Mouse (Mus musculus): ENCODE measurements around the gene Cxadr. TPM values are rescaled to one million over a fixed set of nuclear protein-coding genes. Genes with fewer than 3 reads are reported as not detected.

Gene Cxadr
- total and polyA plus RNA-seq, 2 experiments from 2014 or later = 23.3 to 37.1 TPM

DNA sequence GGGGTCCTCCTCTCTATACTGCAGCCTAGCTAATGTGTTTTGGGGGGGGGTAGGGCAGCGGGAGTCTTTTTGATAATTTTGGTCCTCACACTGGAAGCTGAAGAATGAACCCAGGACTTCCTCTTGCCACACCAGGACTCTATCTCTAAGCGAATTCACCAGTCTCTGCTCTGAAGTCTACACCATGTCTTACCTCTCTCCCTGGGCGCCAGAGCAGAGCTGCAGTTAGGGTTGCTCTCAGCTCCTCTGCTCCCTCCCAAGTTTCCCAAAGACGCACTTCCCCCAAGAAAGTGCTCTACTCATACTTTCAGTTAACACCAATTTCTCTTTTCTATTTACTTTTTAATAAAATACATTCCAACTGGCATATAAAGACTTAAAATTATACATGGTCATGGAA is 23.7 kb upstream of the Cxadr start:
- DNase-seq (ENCODE audit: low spot score) (no peak), ATAC-seq (ENCODE audit: insufficient read depth, low read depth) (no peak)
- no peak overlapping the region for H3K9ac ChIP-seq (replicated peaks; ENCODE audit: low read depth, low read length)
- no peak overlapping the region for H3K4me2 ChIP-seq (ENCODE audit: low read depth, low read length)
- H3K36me3 ChIP-seq (replicated peaks; ENCODE audit: control insufficient read depth, insufficient read depth, low read length) = no peaks in the 10 kb centered on the region
- WGBS = 57% methylated on average over 4 of the region's 4 CpGs
- H3K4me3 ChIP-seq (ENCODE audit: low read depth, low read length) = no peak overlapping the region
- 0 out of 2 replicates have a peak, but pooled peaks cover 7% of the 10 kb centered on the region for H3K4me1 ChIP-seq (ENCODE audit: control insufficient read depth, insufficient read depth)
- TF ChIP-seq EP300 (IDR thresholded peaks at IDR 0.05; ENCODE audit: low read depth) = no peak
- TF ChIP-seq CTCF (IDR thresholded peaks at IDR 0.05; ENCODE audit: low read depth) = no peak
- H3K9me3 ChIP-seq (replicated peaks; ENCODE audit: control insufficient read depth, low read length) = no peaks in the 10 kb centered on the region
- H3K27me3 ChIP-seq (ENCODE audit: control insufficient read depth, insufficient read depth, low read length) = no peaks in the 10 kb centered on the region
- H3K27ac ChIP-seq (ENCODE audit: low read depth) = no peak overlapping the region

DNA sequence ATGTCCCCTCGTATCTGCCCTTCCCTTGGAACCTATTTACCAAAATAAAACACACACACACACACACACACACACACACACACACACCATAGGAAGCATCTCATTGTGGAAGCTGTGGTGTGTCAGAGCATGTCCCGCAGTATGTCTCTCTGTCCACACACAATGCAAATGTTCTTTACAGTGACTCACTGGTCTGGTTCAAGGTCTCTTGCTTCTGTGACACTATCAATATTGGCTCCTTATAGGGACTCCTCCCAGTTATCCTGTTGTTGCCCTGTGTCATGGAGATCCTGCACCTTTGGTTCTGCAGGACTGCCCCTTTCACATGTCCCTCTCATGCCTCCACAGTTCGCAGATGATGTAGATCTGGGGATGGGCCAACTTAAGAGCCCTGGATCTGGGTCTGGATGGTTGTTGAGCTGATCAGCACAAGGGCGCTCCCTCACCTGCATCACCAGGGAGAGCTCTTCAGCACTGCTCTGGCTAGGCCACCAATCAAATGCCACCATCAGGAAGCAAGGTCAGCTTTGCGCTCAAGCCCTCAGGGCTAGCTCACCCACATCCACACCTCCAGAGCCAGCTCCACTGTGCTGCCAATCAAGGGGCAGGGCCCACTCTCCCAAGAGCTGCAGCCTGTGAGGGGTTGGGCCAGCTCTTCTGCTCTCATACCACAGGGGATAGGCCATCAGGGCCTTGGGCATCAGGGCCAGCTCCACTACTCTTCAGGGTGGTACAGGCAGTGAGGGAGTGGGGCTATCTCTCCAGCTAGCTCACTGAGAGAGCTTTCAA is 21.0 kb upstream of the Cxadr start:
- TF ChIP-seq EP300 (IDR thresholded peaks at IDR 0.05; ENCODE audit: low read depth) (no peak), CTCF (IDR thresholded peaks at IDR 0.05; ENCODE audit: low read depth) (no peak)
- Histone ChIP-seq H3K9me3 (replicated peaks; ENCODE audit: control insufficient read depth, low read length) (no peaks in the 10 kb centered on the region), H3K4me3 (ENCODE audit: low read depth, low read length) (no peak overlapping the region), H3K27me3 (ENCODE audit: control insufficient read depth, insufficient read depth, low read length) (no peaks in the 10 kb centered on the region), H3K27ac (ENCODE audit: low read depth) (no peak overlapping the region), H3K4me1 (ENCODE audit: control insufficient read depth, insufficient read depth) (0 out of 2 replicates have a peak, but pooled peaks cover 6% of the 10 kb centered on the region), H3K9ac (replicated peaks; ENCODE audit: low read depth, low read length) (no peak overlapping the region), H3K36me3 (replicated peaks; ENCODE audit: control insufficient read depth, insufficient read depth, low read length) (no peaks in the 10 kb centered on the region), H3K4me2 (ENCODE audit: low read depth, low read length) (no peak overlapping the region)
- 80% methylated on average over 5 of the region's 5 CpGs for WGBS
- DNase-seq (ENCODE audit: low spot score) (no peak), ATAC-seq (ENCODE audit: insufficient read depth, low read depth) (no peak)

DNA sequence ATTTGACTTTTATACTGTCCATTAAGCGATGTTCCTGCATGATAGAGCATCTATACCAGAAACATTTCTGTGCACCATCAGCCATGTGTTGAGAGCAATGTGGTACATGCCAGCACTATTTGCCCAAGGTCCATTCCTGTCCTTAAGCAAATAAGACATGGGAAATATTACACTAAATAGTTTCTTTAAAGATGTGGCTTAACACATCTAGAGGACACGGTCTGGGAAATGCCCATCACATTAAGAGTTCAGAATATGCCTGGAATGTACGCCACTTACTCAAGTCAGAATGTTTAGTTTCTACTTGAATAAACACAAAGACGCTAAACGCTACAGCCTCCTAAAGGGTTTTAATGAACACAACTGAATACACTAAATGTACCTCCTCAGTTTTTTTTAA is 18.1 kb upstream of the Cxadr start:
- no peak overlapping the region for H3K4me3 ChIP-seq (ENCODE audit: low read depth, low read length)
- DNase-seq (ENCODE audit: low spot score) (no peak), ATAC-seq (ENCODE audit: insufficient read depth, low read depth) (no peak)
- no peaks in the 10 kb centered on the region for H3K9me3 ChIP-seq (replicated peaks; ENCODE audit: control insufficient read depth, low read length)
- 67% methylated on average over 5 of the region's 5 CpGs for WGBS
- no peaks in the 10 kb centered on the region for H3K36me3 ChIP-seq (replicated peaks; ENCODE audit: control insufficient read depth, insufficient read depth, low read length)
- no peak overlapping the region for H3K9ac ChIP-seq (replicated peaks; ENCODE audit: low read depth, low read length)
- H3K27ac ChIP-seq (ENCODE audit: low read depth) = no peak overlapping the region
- H3K4me2 ChIP-seq (ENCODE audit: low read depth, low read length) = no peak overlapping the region
- no peaks in the 10 kb centered on the region for H3K27me3 ChIP-seq (ENCODE audit: control insufficient read depth, insufficient read depth, low read length)
- no peaks in the 10 kb centered on the region for H3K4me1 ChIP-seq (ENCODE audit: control insufficient read depth, insufficient read depth)
- TF ChIP-seq CTCF (IDR thresholded peaks at IDR 0.05; ENCODE audit: low read depth) = no peak
- no peak for TF ChIP-seq EP300 (IDR thresholded peaks at IDR 0.05; ENCODE audit: low read depth)

DNA sequence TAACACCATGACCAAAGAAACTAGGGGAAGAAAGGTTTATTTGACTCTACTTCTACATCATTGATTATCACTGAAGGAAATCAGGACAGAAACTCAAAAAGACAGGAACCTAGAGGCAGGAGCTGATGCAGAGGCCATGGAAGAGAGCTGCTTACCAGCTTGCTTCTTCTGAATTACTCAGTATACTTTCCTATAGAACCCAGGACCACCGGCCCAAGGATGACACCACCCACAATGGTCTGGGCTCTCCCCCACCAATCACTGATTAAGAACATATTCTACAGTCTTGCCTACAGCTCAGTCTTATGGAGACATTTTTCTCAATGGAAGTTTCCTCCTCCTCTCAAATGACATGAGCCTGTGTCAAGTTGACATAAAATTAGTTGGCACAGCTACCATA is 7.2 kb upstream of the Cxadr start:
- Histone ChIP-seq H3K9me3 (replicated peaks; ENCODE audit: control insufficient read depth, low read length) (no peaks in the 10 kb centered on the region), H3K4me3 (ENCODE audit: low read depth, low read length) (no peak overlapping the region), H3K27me3 (ENCODE audit: control insufficient read depth, insufficient read depth, low read length) (no peaks in the 10 kb centered on the region), H3K27ac (ENCODE audit: low read depth) (no peak overlapping the region), H3K9ac (replicated peaks; ENCODE audit: low read depth, low read length) (no peak overlapping the region), H3K4me1 (ENCODE audit: control insufficient read depth, insufficient read depth) (no peaks in the 10 kb centered on the region), H3K36me3 (replicated peaks; ENCODE audit: control insufficient read depth, insufficient read depth, low read length) (no peaks in the 10 kb centered on the region), H3K4me2 (ENCODE audit: low read depth, low read length) (no peak overlapping the region)
- TF ChIP-seq CTCF (IDR thresholded peaks at IDR 0.05; ENCODE audit: low read depth) (no peak), EP300 (IDR thresholded peaks at IDR 0.05; ENCODE audit: low read depth) (no peak)
- DNase-seq (ENCODE audit: low spot score) (no peak), ATAC-seq (ENCODE audit: insufficient read depth, low read depth) (no peak)
- 79% methylated on average over 1 of the region's 1 CpGs for WGBS

DNA sequence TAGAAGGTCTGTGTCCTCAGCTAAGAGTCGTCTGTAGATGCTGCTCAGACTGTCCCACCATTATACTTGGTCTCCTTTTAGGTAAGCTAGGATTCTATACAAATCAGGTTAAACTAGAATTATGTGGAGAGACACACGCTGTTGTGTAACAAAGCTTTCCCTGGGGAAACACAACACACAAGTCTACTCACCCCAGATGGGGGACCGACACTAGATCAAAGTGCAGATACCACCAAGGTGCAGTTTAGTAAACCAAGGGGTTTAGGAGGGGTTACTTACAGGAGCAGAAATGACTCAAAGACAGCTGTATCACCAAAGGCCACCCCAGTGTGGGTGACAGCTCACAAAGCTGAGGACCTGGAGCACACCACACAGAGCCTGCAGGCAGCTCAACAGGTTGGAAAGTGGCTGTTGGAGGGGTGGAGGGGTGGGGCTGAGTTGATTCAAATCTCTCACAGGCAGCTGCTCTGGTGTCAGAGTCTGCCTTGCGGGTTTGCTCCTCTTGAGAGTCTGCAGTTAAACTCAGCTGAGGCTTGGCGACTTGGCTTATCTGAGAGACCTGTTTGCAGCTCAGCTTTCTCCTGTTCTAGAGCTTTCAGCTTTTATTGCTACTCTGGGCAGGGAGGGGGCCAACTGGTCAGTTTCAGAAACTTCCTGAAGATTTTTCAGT is 6.5 kb upstream of the Cxadr start:
- DNase-seq (ENCODE audit: low spot score) = no peak
- no peak overlapping the region for H3K9ac ChIP-seq (replicated peaks; ENCODE audit: low read depth, low read length)
- H3K4me1 ChIP-seq (ENCODE audit: control insufficient read depth, insufficient read depth) = no peaks in the 10 kb centered on the region
- H3K4me3 ChIP-seq (ENCODE audit: low read depth, low read length) = no peak overlapping the region
- no peak for TF ChIP-seq EP300 (IDR thresholded peaks at IDR 0.05; ENCODE audit: low read depth)
- TF ChIP-seq CTCF (IDR thresholded peaks at IDR 0.05; ENCODE audit: low read depth) = no peak
- 49% methylated on average over 5 of the region's 5 CpGs for WGBS
- ATAC-seq (ENCODE audit: insufficient read depth, low read depth) = no peak
- H3K27ac ChIP-seq (ENCODE audit: low read depth) = peak overlapping the region; percentile 15; the same call in 1 of the 2 replicates
- H3K4me2 ChIP-seq (ENCODE audit: low read depth, low read length) = no peak overlapping the region
- H3K36me3 ChIP-seq (replicated peaks; ENCODE audit: control insufficient read depth, insufficient read depth, low read length) = no peaks in the 10 kb centered on the region
- no peaks in the 10 kb centered on the region for H3K27me3 ChIP-seq (ENCODE audit: control insufficient read depth, insufficient read depth, low read length)
- H3K9me3 ChIP-seq (replicated peaks; ENCODE audit: control insufficient read depth, low read length) = no peaks in the 10 kb centered on the region

All from heart, postnatal 0 days (tissue).